Mouse (Mus musculus) adrenal gland, adult (tissue): ENCODE data around the gene Ptpn3.
"Not testable (repeated sequence)": the region's sequence is repeated elsewhere in the genome, so short reads cannot be mapped to it uniquely, and the experiment has no call there.

ENCODE experiments used
- DNase-seq, 2 experiments: peaks; one replicate each; pipeline ENCODE4 v3.0.0; 2022 to 2023; ENCODE audit warnings: low spot score in 1 of 2; ENCODE audit not compliant: inconsistent age in 2 of 2

Gene Ptpn3

GRCm38 (mm10) chr4:57230341-57230740, 71.3 kb downstream of the Ptpn3 start:
- peak in 1 of 2 experiments; percentile 40 for DNase-seq

- peak; percentile 25 to 37 for DNase-seq
Measured at GRCm38 (mm10) chr4:57228601-57229520, 72.8 kb downstream of the Ptpn3 start.

GRCm38 (mm10) chr4:57224776-57225175, 76.9 kb downstream of the Ptpn3 start:
- DNase-seq: no peak

- DNase-seq: no peak
Measured at GRCm38 (mm10) chr4:57217746-57218145, 83.9 kb downstream of the Ptpn3 start.

- DNase-seq: peak in 1 of 2 experiments; percentile 36
Measured at GRCm38 (mm10) chr4:57216535-57216934, 85.1 kb downstream of the Ptpn3 start.

GRCm38 (mm10) chr4:57214852-57215251, 86.8 kb downstream of the Ptpn3 start:
- no peak for DNase-seq

GRCm38 (mm10) chr4:57214114-57214513, 87.5 kb downstream of the Ptpn3 start:
- DNase-seq: no peak

- no peak for DNase-seq
Measured at GRCm38 (mm10) chr4:57211706-57212105, 89.9 kb downstream of the Ptpn3 start.

- no peak for DNase-seq
Measured at GRCm38 (mm10) chr4:57205908-57206307, 95.7 kb downstream of the Ptpn3 start.

GRCm38 (mm10) chr4:57204780-57205179, 96.9 kb downstream of the Ptpn3 start:
- no peak for DNase-seq

- DNase-seq: peak; percentile 72 to 85
Measured at GRCm38 (mm10) chr4:57202660-57203361, 98.8 kb downstream of the Ptpn3 start.

GRCm38 (mm10) chr4:57202132-57202531, 99.5 kb downstream of the Ptpn3 start:
- DNase-seq: no peak

GRCm38 (mm10) chr4:57200661-57201060, 101.0 kb downstream of the Ptpn3 start:
- peak in 1 of 2 experiments; percentile 39 for DNase-seq

GRCm38 (mm10) chr4:57198666-57199393, 102.8 kb downstream of the Ptpn3 start:
- not testable (repeated sequence) for DNase-seq

- no peak for DNase-seq
Measured at GRCm38 (mm10) chr4:57191543-57192283, 109.9 kb downstream of the Ptpn3 start.

- no peak for DNase-seq
Measured at GRCm38 (mm10) chr4:57189881-57190280, 111.8 kb downstream of the Ptpn3 start.

- DNase-seq: no peak
Measured at GRCm38 (mm10) chr4:57186035-57186434, 115.6 kb downstream of the Ptpn3 start.

- no peak for DNase-seq
Measured at GRCm38 (mm10) chr4:57185462-57185861, 116.2 kb downstream of the Ptpn3 start.

GRCm38 (mm10) chr4:57183493-57183892, 118.1 kb downstream of the Ptpn3 start:
- DNase-seq: no peak

- DNase-seq: peak in 1 of 2 experiments; percentile 72
Measured at GRCm38 (mm10) chr4:57181538-57181937, 120.1 kb downstream of the Ptpn3 start.

GRCm38 (mm10) chr4:57178881-57179280, 122.8 kb downstream of the Ptpn3 start:
- DNase-seq: no peak
